Mouse (Mus musculus) regulatory T cell (primary cell): ENCODE data around the gene Kif6.

ENCODE experiments used
- in situ Hi-C: fragments of 300-600 bp; cut with MboI, MseI; formaldehyde crosslinking; loops from one replicate; pipeline ENCODE4 v1.15.1; 2025; ENCODE audit warnings: high pct_unique_total_duplicates

Kif6 gene

DNA sequence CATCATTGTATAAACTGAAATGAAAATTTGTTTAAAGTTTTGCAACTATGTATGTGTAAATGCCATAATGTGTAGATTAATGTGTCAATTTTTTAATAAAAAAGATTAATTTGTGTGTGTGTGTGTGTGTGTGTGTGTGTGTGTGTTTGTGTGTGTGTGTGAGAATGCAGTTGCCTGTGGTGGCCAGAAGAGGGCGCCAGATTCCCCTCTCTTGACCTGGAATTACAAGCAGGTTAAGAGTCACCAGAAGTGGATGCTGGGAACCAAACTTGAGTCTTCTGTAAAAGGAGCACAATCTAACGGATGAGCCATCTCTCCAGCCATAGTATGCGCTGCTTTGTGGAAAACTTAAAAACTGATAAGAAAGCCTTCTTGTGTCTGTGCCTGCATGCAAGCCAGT is 121.4 kb downstream of the Kif6 start:
- in situ Hi-C loops = no loop called here

DNA sequence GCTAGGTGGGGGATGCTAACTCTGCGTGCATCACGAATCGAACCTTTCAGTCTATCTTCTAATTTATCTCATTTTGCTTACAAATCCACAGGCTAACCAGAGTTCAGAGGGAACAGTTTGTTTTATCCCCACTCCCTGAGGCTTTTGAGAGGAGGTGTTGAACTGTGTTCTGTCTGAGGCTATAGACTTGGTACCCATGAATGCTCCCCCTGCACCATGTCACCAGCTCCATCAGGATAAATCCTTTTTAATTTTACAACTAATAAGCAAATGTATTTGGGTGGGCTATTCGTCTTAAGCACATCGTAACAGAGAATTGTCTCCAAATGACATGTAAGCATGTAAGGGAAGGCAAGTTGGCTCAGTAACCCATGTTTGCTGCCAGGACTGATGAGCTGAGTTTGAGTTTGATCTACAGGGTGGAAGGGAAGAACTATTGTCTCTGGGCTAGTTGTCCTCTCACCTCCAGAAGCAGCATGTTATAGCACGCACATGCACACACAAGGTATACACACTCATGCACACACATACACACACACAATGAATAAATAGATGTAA is 122.4 kb downstream of the Kif6 start:
- in situ Hi-C loops = no loop called here

DNA sequence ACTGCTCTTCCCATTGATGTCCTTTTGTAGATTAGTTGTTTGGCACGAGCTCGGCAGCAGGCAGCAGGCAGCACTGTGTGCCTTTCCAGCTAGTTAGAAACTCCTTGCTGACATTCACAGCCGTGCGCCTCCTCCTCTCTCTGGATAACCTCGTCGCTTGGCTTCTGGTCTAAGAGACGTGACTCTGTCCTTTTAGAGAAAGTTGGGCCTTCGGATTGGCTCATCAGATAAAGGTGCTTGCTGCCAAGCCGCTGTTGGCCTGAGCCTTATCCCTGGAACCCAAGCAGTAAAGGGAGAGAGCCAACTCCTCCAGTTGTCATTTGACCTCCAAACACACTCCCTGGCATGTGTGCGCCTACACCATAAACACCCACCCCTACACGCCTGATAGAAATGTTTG is 123.4 kb downstream of the Kif6 start:
- in situ Hi-C loops = no loop called here

DNA sequence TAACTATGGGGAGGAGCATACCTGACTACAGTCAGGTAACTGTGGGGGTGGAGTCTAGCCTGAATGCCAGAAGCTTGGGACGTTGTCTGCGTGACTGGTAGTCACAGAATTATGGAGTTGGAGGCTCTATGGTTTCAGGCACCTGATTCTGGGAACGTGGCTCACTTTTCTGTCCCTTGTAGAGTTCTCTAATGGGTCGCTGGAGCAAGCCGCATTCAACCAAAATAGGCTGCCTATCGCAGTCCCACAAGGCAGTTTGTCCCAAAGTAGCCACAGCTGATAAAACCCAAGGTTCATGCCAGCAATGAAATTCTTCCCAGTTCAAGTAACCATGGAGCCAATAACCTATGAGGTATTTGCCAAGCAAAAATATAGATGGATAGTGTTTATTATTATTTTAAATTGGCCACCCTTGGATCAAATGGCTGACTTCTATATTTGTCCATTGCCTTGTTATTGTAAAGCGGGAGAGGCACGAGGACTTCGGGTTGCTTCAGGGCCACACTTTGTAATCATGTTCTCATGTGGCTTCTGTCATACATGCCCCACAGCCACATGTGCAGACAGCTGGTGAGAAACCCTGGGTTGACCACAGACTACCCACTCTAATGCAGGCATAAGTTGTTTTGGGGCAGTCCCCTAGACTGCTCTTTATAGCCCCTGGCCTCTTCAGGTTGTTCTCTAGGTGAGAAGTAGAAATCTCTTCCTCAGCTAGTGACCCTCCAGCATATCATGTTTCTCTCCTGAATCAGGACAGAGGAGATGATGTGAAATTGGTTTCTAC is 125.2 kb downstream of the Kif6 start:
- in situ Hi-C loops = no loop called here

DNA sequence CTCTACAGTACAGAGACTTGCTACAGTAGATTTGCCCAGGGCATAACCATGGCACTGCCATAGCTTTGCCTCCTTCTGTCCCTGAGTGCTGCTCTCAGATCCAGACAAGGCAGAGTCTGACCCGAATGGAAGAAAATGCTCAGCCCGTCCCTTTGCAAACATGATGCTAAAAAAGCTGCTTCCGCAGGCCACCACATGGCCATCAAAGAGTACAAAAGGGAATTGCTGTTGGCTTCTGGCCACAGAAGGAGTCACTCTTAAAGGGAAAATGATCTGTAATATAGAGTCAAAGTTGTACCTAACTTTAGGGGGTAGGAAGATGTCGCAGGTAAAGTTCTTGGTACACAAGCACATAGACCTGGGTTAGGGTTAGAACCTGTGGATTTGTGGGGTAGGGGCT is 126.2 kb downstream of the Kif6 start:
- in situ Hi-C loops = no loop called here

DNA sequence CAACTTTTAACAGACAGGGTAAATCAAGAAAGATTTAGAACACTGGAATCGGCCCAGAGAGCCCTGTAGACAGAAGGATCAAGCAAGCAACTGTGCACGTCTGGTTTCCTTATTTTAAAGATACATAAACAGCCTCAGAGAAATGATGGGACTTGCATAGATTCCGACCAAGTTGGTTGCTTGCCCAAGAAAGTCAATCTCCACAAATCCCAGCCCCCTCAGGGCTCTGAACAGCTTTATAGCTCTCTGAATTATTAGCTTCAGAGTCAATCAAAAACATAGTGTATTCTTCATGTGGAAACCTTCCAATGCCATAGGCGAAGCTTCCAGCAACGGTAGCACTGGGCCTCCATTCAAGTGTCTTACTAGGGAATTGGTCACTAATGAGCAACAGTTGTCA is 127.0 kb downstream of the Kif6 start:
- in situ Hi-C loops = no loop called here

DNA sequence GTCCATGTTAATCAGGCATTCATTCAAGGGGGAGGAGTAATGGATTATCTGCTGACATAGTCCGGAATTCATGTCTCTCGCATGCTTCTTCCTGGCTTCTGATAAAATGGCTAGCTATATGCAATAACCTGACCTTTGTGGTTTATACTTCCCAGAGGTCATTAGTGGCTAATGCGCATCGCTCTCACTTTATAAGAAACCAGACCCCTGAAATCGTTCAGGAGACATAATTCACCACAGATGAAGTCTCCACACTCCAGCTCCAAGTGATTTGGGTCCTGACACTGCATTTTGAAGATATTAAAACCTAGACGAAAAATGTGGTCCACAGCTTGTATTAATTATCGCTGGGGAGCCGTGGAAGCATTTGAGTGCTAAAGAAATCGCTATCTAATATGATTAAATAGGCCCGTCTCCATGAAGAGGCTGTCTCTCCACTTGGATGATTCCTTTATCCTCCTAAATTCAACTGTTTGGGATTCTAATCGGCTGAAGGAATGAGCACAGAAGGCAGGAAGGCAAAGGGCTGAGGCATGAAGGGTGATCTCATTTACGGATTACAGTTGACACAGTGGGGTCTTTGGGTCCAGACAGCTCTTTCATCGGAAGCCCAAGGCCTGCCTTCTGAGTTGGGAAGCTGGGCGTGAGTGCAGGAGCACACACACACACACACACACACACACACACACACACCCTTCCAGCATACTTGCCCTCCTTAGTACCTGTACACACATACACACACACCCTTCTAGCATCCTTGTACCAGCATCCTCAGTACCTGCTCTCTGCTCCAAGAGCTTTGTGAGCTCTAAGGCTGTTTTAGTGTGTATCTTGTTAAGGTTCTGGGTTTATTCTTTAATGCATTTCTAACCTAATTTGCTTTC is 128.9 kb downstream of the Kif6 start:
- in situ Hi-C loops = no loop called here

DNA sequence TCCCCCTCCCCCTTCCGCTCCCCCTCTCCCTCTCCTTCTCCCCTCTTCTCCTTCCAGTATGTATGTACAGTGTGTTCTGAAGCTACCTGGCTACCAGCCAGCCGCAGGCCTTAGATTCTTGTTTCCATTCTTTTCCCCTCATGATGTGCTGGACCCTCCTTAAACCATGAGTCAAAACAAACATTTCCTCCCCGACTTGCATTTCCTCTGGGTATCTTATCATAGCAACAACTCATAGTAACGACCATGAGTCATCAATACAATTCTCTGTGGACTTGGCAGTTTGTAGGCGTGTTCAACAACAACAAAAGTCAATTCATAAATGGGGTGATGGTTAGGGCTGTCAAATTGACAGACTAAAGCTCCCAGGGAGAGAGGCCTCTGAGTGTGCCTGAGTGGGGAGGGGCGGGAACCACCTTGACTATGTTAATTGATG is 136.0 kb downstream of the Kif6 start:
- in situ Hi-C loops = no loop called here

DNA sequence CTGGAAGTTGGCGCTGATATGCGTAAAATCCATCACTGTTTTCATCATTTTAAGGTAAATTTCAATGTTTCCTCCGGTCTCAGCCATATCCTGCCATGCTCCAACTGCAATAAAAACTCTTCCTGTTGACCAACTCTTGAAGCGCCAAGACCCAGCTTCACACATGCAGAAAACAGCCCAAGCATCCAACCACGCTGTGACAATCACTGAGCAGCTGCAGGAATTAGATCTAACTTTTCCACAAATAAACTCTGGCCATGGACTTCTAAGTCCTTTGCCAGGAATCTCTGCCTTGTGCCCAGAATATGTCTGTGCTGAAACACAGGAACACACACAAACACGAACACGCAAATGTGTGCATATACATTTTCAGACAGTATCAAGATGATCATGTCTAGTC is 138.9 kb downstream of the Kif6 start:
- in situ Hi-C loops = no loop called here

DNA sequence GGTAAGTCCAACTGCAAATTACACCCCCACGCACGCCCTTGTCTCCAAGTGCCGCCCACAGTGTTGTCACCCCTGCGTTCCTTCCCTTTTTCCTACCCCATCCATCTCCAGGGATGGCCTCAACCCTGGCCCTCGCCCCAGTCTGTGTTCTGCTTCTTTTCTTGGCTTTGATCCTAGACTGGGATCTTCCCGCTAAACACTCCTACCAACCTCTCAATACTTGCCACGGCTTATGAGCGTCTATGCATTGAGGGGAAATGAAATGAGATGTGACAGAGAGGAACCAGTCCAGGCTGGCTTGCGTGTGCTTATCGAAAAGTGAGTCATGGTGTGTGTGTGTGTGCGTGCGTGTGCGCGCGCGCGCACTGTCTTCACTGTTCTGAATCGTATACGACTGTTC is 141.9 kb downstream of the Kif6 start:
- in situ Hi-C loops = no loop called here

DNA sequence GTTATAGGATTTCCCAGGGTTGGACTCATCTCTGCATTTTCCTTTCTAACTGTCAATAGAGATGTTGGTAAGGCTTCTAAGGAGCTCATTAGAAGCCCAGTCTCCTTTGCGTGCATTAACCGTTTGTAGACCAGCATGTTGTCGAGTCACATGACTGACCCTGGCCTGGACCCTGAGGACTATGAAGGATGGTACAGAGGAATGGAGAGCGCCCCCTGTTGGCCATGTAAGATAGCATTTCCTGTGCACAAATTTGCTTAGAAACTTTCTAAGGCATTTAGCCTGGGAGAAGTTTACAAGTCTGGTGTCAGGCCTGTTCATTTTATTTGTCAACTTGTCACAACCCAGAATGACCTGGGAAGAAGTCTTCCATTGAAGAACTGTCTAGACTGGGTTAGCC is 144.1 kb downstream of the Kif6 start:
- in situ Hi-C loops = no loop called here

DNA sequence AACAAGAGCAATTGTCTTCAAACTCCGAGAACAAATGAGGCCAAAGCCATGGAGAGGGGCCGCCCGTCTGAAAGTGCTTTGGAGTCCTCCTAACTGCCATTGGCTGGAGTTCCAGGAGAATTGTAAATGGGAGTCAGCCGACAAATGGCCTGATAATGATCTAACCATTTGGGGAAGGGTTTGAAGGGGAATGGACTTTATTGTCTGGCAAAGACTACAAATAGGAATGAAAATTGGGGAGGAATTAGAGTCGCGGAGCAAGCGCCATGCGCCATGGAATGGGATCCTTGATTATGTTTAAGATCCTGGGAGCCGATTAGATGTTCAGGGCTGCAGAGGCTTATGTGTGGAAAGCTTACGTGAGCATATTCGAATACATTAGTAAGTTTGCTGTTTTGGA is 146.3 kb downstream of the Kif6 start:
- in situ Hi-C loops = no loop called here

DNA sequence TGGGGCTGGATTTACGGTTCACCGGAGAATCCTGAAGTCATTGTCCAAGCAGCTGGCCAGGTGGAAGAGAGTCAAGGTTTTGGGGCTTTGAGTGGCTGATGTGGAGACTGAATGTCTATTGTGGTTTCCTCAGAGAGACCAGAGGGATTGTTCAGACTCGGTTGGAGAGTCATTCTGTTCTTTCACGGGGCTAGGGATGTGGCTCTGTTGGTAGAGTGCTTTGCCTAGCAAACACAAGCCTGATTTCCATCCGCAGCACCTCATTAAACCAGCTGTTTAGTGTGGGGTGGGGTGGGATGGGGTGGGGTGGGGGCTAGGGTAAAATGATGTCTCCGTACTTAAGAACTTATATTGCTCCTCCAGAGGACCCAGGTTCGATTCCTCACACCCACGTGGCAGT is 146.9 kb downstream of the Kif6 start:
- in situ Hi-C loops = no loop called here

DNA sequence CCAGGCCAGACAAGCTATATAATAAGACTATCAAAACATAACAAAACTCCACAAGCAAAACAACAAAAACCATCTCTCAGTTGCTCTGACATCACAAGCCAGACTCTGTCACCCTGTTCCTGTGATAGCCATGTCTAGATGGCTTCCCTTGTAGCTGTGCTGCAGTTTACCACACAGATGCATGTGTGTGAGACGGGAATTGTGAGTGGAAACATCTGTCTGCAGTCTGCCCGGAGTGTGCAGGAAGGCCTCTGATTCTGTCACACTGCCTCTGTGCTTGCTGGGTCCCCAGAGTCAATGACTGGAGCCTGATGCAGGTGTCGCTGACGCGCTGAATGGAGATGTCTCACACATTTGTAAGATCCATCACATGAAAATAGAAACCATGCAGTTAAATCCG is 150.0 kb downstream of the Kif6 start:
- in situ Hi-C loops = no loop called here

DNA sequence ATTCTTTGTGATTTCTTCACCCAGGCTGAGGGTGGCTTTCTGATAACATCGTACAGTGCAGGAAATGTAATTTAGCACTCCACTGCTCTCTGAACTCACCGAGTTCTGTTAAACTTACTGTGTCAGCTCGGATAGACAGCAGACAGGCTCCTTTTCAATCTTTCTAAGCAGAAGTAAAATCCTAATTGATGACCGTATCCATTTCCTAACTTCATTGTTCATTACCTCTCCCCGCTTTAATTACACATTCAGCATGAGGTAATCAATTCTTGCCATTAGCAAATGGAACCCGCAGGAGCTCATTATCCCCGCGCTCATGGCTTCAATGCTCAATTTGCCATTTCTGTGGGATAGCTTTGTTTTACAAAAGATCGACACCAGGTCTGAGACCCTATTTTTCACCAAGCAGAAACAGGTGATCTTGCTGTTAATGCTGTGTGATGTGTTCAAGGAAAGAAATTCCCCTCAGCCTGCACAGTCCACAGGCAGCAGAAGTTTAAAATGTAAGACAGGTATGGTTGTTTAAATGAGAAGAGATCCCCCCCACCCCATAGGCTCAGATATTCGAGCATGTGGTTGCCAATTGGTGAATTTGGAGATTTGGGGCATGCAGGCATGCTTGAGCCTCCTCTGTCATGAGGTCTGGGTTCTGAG is 152.9 kb downstream of the Kif6 start:
- in situ Hi-C loops = no loop called here

DNA sequence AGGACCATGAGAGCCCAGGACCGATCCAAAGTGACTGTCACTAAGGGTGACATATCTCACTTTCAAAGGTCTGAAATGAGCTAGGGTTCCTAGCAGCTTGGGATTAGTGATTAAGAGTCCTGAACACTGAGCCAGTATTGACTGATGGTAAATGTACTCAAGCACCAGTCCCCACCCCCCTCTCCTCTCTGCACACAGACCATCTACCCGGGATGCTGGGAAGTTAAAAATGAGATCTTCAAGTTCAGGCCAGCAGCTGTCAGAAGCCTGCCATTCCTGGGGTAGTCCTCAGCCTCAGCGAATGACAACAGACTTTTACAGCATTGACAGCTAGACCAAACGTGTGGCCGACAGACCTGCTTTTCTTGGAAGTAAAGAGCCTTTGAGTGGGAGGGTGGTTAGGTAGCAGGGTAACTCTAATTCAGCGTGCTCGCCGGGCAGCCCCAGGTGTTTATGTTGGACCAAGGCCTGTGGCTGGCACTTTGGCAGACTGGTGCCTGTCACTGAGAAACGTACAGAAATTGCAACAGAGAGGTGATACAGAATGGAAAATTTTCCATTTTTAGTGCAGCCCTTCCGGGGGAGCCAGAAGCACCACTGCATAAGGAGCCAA is 156.9 kb downstream of the Kif6 start:
- in situ Hi-C loops = no loop called here

DNA sequence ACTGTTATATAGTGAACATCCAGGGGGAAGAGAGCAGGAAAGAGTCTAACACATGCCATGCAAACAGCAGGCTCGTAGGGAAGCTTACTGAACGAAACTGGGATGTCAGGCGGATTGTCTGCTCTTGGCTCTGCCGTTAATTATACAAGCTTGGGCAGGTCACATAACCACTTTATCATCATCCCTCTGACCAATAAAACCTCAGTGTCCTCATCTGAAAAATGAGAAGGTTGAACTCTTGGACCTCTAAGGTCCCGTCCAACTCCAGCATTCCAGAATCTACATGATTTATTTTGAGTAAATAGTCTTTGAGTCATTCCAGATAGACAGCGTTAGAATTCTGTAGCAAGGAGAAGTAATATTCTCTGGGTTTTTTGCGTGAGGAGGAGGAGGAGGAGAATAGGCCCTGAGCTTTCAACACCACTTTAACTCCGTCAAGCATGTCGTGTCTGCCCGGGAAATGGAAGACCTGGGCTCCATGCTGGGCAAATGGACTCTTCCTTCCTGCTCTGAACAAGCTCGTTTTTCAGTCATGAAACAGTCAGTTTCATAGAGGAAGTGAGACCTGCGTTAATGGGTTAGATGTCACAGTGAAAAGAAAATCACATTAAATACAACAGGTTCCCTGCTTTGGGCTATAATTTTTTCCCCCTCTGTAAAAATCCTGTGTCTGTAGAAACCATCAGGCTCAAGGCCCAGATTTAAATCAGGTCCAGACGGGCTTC is 162.3 kb downstream of the Kif6 start:
- in situ Hi-C loops = no loop called here

DNA sequence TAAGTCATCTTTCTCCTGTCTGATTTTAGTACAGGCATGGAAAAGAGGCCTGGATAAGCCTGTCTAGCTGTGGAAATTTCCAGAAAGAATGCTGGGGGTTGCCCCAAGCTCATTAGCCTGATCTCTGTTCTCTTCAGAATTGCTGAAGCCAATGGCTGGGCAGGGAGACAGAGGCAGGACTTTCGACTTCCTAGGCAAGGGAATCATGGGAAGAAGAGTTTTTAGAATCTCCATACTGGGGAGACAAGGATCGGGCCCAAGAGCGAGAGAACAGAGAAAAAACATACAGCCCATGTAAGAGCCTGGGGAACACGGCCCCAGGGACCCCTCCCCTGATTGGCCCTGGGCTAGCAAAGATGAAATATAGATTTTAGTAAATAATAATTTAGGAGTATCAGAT is 164.1 kb downstream of the Kif6 start:
- in situ Hi-C loops = no loop called here

DNA sequence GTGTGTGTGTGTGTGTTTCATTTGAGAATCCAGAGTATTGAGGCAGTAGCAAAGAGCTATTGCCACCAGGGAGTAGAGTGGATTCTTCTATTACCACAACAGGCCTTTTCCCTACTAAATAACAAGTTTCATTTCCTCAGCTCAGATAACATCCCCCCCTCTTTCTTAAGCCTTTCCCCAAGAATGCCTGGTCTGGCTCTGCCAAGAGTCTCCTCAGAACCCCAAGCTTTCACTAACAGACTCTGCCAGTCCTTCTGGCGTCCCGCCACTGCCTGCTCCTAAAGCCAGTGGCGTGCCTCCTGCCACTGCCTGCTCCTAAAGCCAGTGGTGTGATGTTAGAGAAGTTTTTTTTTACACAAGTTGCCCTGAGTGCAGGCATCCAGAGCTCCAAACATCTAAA is 164.6 kb downstream of the Kif6 start:
- in situ Hi-C loops = no loop called here

DNA sequence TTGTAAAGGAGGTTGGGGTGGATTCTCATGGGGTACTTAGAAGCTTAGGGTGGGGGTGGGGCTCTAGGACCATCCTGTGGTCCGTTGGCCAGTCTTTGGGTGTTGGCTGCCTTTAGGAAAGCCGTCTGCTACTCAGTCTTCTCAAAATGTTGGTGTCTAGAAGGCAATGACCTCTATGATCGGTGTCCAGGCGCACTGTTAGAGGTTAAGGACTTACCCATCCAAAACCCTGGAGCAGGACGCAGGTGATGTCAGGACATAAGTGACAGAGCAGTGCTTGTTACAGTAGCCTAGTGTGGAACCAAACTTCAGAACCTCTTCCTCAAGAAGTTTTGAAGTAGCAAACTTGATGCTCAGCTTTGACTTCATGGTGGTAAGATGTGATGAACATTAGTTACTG is 170.9 kb downstream of the Kif6 start:
- in situ Hi-C loops = no loop called here

DNA sequence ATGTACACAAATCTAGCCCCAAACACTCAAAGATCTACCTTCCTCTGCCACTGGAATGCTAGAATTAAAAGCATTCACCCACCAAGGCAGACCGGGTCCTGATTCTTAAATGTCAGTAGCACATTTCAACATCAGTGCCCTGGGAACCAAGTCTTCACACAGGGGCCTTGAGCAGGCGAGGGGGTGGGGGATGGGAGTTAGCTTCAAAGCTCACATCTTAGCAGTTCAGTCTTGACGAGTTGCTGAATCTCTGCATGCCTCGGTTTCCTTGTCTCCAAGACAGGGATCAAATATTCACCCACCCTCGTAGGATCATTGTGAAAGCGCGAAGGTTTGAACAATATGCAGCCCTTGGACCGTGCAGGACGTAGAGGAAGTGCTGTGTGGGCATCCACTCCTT is 172.4 kb downstream of the Kif6 start:
- in situ Hi-C loops = no loop called here
